Mouse (Mus musculus): ENCODE data around the gene Fam98a. TPM values are rescaled to one million over a fixed set of nuclear protein-coding genes. Genes with fewer than 3 reads are reported as not detected.

The Fam98a gene
- polyA plus RNA-seq (2015; fragmentation: Nextera tagmentation; extraction: Ambion mirVana): 26.2 and 30.0 TPM in 2 replicates

- H3K9me3 ChIP-seq: no peaks in the 10 kb centered on the region
- H3K4me3 ChIP-seq (replicated peaks): peak within 1 kb of the TSS; percentile 88
- under 1% methylated on average over 56 of the region's 56 CpGs for WGBS
- peaks cover 8% of the 10 kb centered on the region for H3K36me3 ChIP-seq
- H3K4me1 ChIP-seq (replicated peaks): peaks cover 15% of the 10 kb centered on the region
- peak; percentile 100 for ATAC-seq
- peak within 1 kb of the TSS; percentile 65 for H3K27ac ChIP-seq
- H3K27me3 ChIP-seq: no peaks in the 10 kb centered on the region
- peak within 1 kb of the TSS; percentile 76 for H3K4me2 ChIP-seq (replicated peaks)
- H3K9ac ChIP-seq (replicated peaks): peak within 1 kb of the TSS; percentile 86
Observed at GRCm38 (mm10) chr17:75551512-75552400, at the start of gene Fam98a. Gene Fam98a (minus strand): TSS chr17:75551946.

GRCm38 (mm10) chr17:75598652-75599051 is 46.9 kb upstream of the Fam98a start:
- 85% methylated on average over 3 of the region's 3 CpGs for WGBS
- no peaks in the 10 kb centered on the region for H3K27me3 ChIP-seq
- H3K9me3 ChIP-seq: no peaks in the 10 kb centered on the region
- H3K36me3 ChIP-seq: no peaks in the 10 kb centered on the region
- H3K27ac ChIP-seq: no peak overlapping the region
- H3K4me2 ChIP-seq (replicated peaks): no peak overlapping the region
- no peak overlapping the region for H3K9ac ChIP-seq (replicated peaks)
- no peak for ATAC-seq
- H3K4me1 ChIP-seq (replicated peaks): 0 out of 2 replicates have a peak, but pooled peaks cover 2% of the 10 kb centered on the region
- H3K4me3 ChIP-seq (replicated peaks): no peak overlapping the region

GRCm38 (mm10) chr17:75582738-75583137 is 31.0 kb upstream of the Fam98a start:
- H3K4me3 ChIP-seq (replicated peaks): no peak overlapping the region
- no peak overlapping the region for H3K4me2 ChIP-seq (replicated peaks)
- H3K9ac ChIP-seq (replicated peaks): no peak overlapping the region
- no peaks in the 10 kb centered on the region for H3K36me3 ChIP-seq
- no peaks in the 10 kb centered on the region for H3K27me3 ChIP-seq
- no peak overlapping the region for H3K27ac ChIP-seq
- WGBS: 96% methylated on average over 1 of the region's 1 CpGs
- no peak for ATAC-seq
- no peaks in the 10 kb centered on the region for H3K9me3 ChIP-seq
- no peaks in the 10 kb centered on the region for H3K4me1 ChIP-seq (replicated peaks)

- no peaks in the 10 kb centered on the region for H3K9me3 ChIP-seq
- no peaks in the 10 kb centered on the region for H3K36me3 ChIP-seq
- no peak overlapping the region for H3K27ac ChIP-seq
- no peak overlapping the region for H3K9ac ChIP-seq (replicated peaks)
- H3K4me2 ChIP-seq (replicated peaks): no peak overlapping the region
- no peaks in the 10 kb centered on the region for H3K4me1 ChIP-seq (replicated peaks)
- no peak for ATAC-seq
- H3K27me3 ChIP-seq: no peaks in the 10 kb centered on the region
- WGBS: 77% methylated on average over 7 of the region's 7 CpGs
- no peak overlapping the region for H3K4me3 ChIP-seq (replicated peaks)
Observed at GRCm38 (mm10) chr17:75575608-75576007, 23.9 kb upstream of the Fam98a start.

GRCm38 (mm10) chr17:75558041-75558440 is 6.3 kb upstream of the Fam98a start:
- no peak overlapping the region for H3K27ac ChIP-seq
- H3K9ac ChIP-seq (replicated peaks): no peak overlapping the region
- H3K4me1 ChIP-seq (replicated peaks): no peaks in the 10 kb centered on the region
- no peaks in the 10 kb centered on the region for H3K27me3 ChIP-seq
- H3K4me3 ChIP-seq (replicated peaks): no peak overlapping the region
- H3K9me3 ChIP-seq: no peaks in the 10 kb centered on the region
- 96% methylated on average over 2 of the region's 2 CpGs for WGBS
- ATAC-seq: no peak
- no peaks in the 10 kb centered on the region for H3K36me3 ChIP-seq
- H3K4me2 ChIP-seq (replicated peaks): no peak overlapping the region

GRCm38 (mm10) chr17:75557031-75557430 is 5.3 kb upstream of the Fam98a start:
- H3K36me3 ChIP-seq: no peaks in the 10 kb centered on the region
- no peak overlapping the region for H3K9ac ChIP-seq (replicated peaks)
- no peak overlapping the region for H3K4me3 ChIP-seq (replicated peaks)
- H3K27ac ChIP-seq: no peak overlapping the region
- 39% methylated on average over 3 of the region's 3 CpGs for WGBS
- no peaks in the 10 kb centered on the region for H3K4me1 ChIP-seq (replicated peaks)
- no peak for ATAC-seq
- H3K27me3 ChIP-seq: no peaks in the 10 kb centered on the region
- H3K4me2 ChIP-seq (replicated peaks): no peak overlapping the region
- H3K9me3 ChIP-seq: no peaks in the 10 kb centered on the region

- H3K27me3 ChIP-seq: no peaks in the 10 kb centered on the region
- peak overlapping the region; percentile 86 for H3K9ac ChIP-seq (replicated peaks)
- peaks cover 16% of the 10 kb centered on the region for H3K36me3 ChIP-seq
- no peaks in the 10 kb centered on the region for H3K9me3 ChIP-seq
- peak overlapping the region; percentile 76 for H3K4me2 ChIP-seq (replicated peaks)
- H3K4me1 ChIP-seq (replicated peaks): peaks cover 15% of the 10 kb centered on the region
- ATAC-seq: peak; percentile 3; the same call in 1 of the 2 replicates
- no peak overlapping the region for H3K27ac ChIP-seq
- 42% methylated on average over 11 of the region's 11 CpGs for WGBS
- H3K4me3 ChIP-seq (replicated peaks): peak overlapping the region; percentile 88
Observed at GRCm38 (mm10) chr17:75550771-75551413, 854 bp downstream of the Fam98a start.

- no peak overlapping the region for H3K9ac ChIP-seq (replicated peaks)
- no peak overlapping the region for H3K4me2 ChIP-seq (replicated peaks)
- H3K4me1 ChIP-seq (replicated peaks): no peaks in the 10 kb centered on the region
- no peak overlapping the region for H3K27ac ChIP-seq
- no peaks in the 10 kb centered on the region for H3K27me3 ChIP-seq
- no peak overlapping the region for H3K4me3 ChIP-seq (replicated peaks)
- peaks cover 53% of the 10 kb centered on the region for H3K36me3 ChIP-seq
- H3K9me3 ChIP-seq: no peaks in the 10 kb centered on the region
- 91% methylated on average over 7 of the region's 7 CpGs for WGBS
- no peak for ATAC-seq
Observed at GRCm38 (mm10) chr17:75544262-75544661, 7.5 kb downstream of the Fam98a start.

- no peaks in the 10 kb centered on the region for H3K27me3 ChIP-seq
Observed at GRCm38 (mm10) chr17:75543434-75543833, 8.3 kb downstream of the Fam98a start.

GRCm38 (mm10) chr17:75539841-75540240 is 11.9 kb downstream of the Fam98a start:
- H3K36me3 ChIP-seq: peaks cover 59% of the 10 kb centered on the region
- no peak overlapping the region for H3K4me3 ChIP-seq (replicated peaks)
- H3K9ac ChIP-seq (replicated peaks): no peak overlapping the region
- H3K4me2 ChIP-seq (replicated peaks): no peak overlapping the region
- no peaks in the 10 kb centered on the region for H3K9me3 ChIP-seq
- ATAC-seq: no peak
- 96% methylated on average over 5 of the region's 5 CpGs for WGBS
- H3K4me1 ChIP-seq (replicated peaks): no peaks in the 10 kb centered on the region
- H3K27me3 ChIP-seq: no peaks in the 10 kb centered on the region
- H3K27ac ChIP-seq: no peak overlapping the region

More at GRCm38 (mm10) chr17:75543434-75543833, 8.3 kb downstream of the Fam98a start:
- Histone ChIP-seq H3K36me3 (peaks cover 62% of the 10 kb centered on the region), H3K27ac (no peak overlapping the region), H3K9me3 (no peaks in the 10 kb centered on the region), H3K4me2 (replicated peaks) (no peak overlapping the region), H3K4me3 (replicated peaks) (no peak overlapping the region), H3K9ac (replicated peaks) (no peak overlapping the region), H3K4me1 (replicated peaks) (no peaks in the 10 kb centered on the region)
- ATAC-seq: no peak
- 95% methylated on average over 7 of the region's 7 CpGs for WGBS

GRCm38 (mm10) chr17:75539130-75539529 is 12.6 kb downstream of the Fam98a start:
- Histone ChIP-seq H3K4me3 (replicated peaks) (no peak overlapping the region), H3K9ac (replicated peaks) (no peak overlapping the region), H3K27me3 (no peaks in the 10 kb centered on the region), H3K4me2 (replicated peaks) (no peak overlapping the region), H3K36me3 (peaks cover 52% of the 10 kb centered on the region), H3K27ac (no peak overlapping the region), H3K4me1 (replicated peaks) (no peaks in the 10 kb centered on the region), H3K9me3 (no peaks in the 10 kb centered on the region)
- 94% methylated on average over 6 of the region's 6 CpGs for WGBS
- no peak for ATAC-seq

GRCm38 (mm10) chr17:75538431-75538830 is 13.3 kb downstream of the Fam98a start:
- no peak for ATAC-seq
- Histone ChIP-seq H3K27ac (no peak overlapping the region), H3K4me1 (replicated peaks) (no peaks in the 10 kb centered on the region), H3K4me3 (replicated peaks) (no peak overlapping the region), H3K36me3 (peaks cover 46% of the 10 kb centered on the region), H3K9ac (replicated peaks) (no peak overlapping the region), H3K27me3 (no peaks in the 10 kb centered on the region), H3K9me3 (no peaks in the 10 kb centered on the region), H3K4me2 (replicated peaks) (no peak overlapping the region)
- 96% methylated on average over 12 of the region's 12 CpGs for WGBS
